Mouse (Mus musculus) gastrocnemius, adult 2 months (tissue): ENCODE data around the gene Dmbt1. TPM values are rescaled to one million over a fixed set of nuclear protein-coding genes. Genes with fewer than 3 reads are reported as not detected.
"Not testable (repeated sequence)": the region's sequence is repeated elsewhere in the genome, so short reads cannot be mapped to it uniquely, and the experiment has no call there.

Source experiments
- DNase-seq: peaks from one replicate; pipeline ENCODE4 v3.0.0; 2022
- H3K27ac ChIP-seq: fragments of 200-600 bp; 2 replicates; pipeline ENCODE4 v1.8.1; 2022; ENCODE audit warnings: mild to moderate bottlenecking
- H3K4me3 ChIP-seq: fragments of 200-600 bp; 2 replicates; pipeline ENCODE4 v1.8.1; 2022; ENCODE audit warnings: mild to moderate bottlenecking, moderate library complexity
- CTCF ChIP-seq: fragments of 200-600 bp; IDR thresholded peaks from 2 replicates; pipeline ENCODE4 v1.8.1; 2022; ENCODE audit warnings: antibody characterized with exemption, mild to moderate bottlenecking, moderate library complexity
- intact Hi-C: fragments of 180-260 bp; cut with DNase I; formaldehyde crosslinking; loops from one replicate; pipeline ENCODE4 v1.15.1; 2025
- total RNA-seq, 2 experiments: library from RNA; stranded (reverse); gene quantifications; 2 replicates each; pipeline ENCODE4 v1.2.3; 2021

Gene Dmbt1
- total RNA-seq, 2 experiments from 2014 or later: not detected

DNA sequence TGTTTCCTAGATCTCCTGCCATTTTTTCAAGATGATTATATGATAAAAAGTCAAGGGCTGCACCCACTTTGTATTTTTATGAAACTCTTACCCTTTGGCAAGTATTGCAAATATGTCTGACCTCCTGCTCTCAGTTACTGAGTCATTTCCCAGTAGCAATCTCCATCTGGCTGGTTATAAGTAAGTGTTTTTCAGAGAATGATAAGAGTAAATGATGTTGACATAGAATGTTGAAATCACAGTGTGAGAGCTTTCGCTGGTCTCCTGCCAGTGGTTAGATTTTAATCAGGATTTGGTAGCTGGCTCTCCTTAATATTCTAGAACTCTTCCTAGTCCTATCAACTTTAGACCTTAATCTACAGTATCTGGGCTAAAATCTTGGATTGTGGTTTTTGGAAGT, 20.0 kb upstream of the Dmbt1 start:
- Histone ChIP-seq H3K27ac (no peak overlapping the region), H3K4me3 (no peak overlapping the region)
- no peak for DNase-seq
- intact Hi-C loops: no loop called here
- TF ChIP-seq CTCF: no peak

DNA sequence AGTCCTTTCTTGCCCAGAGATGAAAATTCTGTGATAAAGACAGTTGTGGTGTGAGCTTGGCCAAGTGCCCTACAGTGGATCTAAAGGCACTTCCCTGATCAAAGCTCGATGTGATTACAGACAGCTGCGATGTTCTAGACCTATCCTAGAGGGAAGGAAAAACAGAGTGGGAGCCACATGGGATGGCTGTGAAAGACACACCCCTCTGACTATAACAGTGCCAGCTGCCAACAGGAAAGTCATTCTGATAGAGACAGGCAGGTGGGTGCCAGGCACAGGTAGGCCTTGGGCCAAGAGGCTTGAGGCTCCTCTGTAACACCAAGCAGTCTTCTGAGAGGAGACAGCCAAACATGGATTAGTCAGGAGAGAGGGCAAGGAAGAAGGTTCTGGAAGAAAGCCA, 12.7 kb upstream of the Dmbt1 start:
- no peak for DNase-seq
- TF ChIP-seq CTCF: no peak
- intact Hi-C loops: no loop called here
- H3K4me3 ChIP-seq: no peak overlapping the region
- no peak overlapping the region for H3K27ac ChIP-seq

DNA sequence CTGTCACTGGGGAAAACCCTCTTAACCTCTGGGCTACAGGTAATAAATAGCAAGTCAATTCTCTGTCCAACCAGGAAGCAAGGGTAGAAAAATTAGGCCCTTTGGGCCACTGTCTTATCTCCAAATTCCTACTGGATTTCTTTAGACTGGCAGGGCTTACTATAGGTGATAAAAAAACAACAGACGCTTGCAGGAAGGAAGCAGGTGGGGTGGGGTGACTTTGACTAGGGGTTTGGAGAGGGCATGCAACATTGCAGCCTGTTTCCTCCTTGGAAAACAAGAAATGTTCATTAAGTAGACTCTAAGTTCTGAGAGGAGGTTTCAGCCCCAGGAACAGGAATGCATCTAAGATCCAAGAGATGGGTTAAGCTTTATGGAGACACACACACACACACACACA, 7.0 kb upstream of the Dmbt1 start:
- intact Hi-C loops: no loop called here
- no peak for DNase-seq
- no peak for TF ChIP-seq CTCF
- no peak overlapping the region for H3K27ac ChIP-seq
- H3K4me3 ChIP-seq: no peak overlapping the region

DNA sequence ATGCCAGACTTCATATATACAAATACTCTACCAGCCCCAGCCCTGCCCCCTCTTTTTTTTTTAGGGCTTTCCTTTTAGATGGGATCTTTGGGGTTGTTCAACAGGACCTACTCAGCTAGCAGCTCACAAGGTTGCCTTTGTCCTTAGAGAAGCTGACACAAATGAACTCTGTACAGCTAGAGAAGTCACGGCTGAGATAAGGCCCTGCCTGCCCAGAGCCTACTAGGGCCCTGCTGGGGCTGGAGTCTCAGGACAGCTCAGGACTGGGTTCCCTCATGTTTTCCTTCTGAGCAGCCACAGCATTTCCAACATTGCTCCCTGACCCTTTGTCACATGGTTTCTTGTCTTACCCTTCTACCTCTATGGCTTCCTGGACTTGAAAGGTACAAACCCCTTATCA, 4.3 kb upstream of the Dmbt1 start:
- no peak for TF ChIP-seq CTCF
- no peak overlapping the region for H3K4me3 ChIP-seq
- intact Hi-C loops: no loop called here
- no peak overlapping the region for H3K27ac ChIP-seq
- no peak for DNase-seq

DNA sequence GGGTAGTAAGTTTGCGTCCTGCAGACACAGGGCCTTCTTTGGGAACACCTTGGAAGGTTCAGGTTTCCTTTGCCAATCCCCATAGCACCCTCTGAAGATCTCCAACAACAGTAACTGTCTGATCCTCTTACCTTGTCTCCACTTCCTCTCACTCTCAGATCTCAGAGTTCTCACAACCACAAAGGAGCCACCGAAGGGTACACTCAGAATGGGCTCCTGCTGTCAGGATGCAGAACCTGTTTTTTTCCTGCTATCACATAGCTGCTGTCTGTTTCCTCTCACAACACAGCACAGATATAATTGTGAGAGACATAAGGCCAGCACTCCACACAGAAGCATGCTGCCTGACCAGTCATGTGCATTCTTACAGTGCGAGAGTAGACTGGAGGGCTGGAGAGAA, 4.5 kb downstream of the Dmbt1 start:
- intact Hi-C loops: no loop called here
- no peak for DNase-seq
- no peak for TF ChIP-seq CTCF
- Histone ChIP-seq H3K4me3 (no peak overlapping the region), H3K27ac (no peak overlapping the region)

DNA sequence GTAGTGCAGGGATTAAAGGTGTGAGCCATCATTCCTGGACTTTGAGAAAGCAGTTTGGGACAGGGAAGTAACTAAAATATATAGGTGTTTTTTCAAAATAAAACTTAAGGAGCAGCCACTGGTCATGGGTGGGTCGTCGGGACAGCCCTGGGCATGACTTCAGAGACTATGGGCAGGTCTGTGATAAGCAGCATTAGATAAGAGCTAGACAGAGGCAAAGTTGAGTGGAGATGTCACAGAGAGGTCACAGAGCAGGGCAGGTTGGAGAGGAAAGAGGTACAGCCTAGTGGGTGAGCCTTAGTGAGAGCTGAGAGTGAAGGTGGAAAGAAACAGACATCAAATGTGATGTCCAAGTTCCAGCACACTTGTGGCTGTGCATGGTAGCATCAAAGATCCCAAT, 5.2 kb downstream of the Dmbt1 start:
- DNase-seq: no peak

DNA sequence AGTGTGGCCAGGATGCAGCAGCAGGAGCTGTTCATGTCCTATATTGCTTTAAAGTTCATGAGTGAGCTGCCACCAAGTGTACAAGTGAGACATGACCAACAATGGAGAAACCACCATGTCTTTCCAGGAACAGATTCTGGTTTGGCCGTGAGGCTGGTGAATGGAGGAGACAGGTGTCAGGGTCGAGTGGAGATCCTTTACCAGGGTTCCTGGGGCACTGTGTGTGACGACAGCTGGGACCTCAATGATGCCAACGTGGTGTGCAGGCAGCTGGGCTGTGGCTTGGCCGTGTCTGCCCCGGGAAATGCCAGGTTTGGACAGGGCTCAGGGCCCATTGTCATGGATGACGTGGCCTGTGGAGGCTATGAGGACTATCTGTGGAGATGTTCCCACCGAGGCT, 8.9 kb downstream of the Dmbt1 start:
- intact Hi-C loops: loop anchor here (5.0 to 10.0 kb wide), 3 partner anchors 123 to 266 kb away; partner anchors contain the start of gene Btbd16
- not testable (repeated sequence) for DNase-seq, H3K4me3 ChIP-seq, H3K27ac ChIP-seq

More for the DNA sequence above, 5.2 kb downstream of the Dmbt1 start:
- no peak for TF ChIP-seq CTCF
- intact Hi-C loops: no loop called here
- H3K4me3 ChIP-seq: no peak overlapping the region
- H3K27ac ChIP-seq: no peak overlapping the region

DNA sequence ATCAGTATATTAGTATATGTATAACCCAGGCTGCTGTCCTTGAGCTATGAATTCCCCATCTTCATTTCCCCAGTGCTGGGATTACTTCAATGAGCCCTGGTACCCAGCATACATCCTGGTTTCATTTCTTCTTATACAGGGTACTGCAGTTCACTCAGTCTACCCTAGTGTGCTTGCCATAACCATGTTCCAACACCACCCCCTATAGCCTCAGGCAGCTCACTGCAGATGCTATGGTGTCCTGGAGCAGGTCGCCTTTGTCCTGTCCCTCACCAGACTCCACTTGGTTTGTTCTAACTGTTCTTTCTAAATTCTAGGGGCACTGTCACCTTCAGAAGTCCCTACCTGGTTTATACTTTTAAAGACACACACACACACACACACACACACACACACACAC, 10.8 kb downstream of the Dmbt1 start:
- intact Hi-C loops: loop anchor here (5.0 to 10.0 kb wide), 3 partner anchors 125 to 268 kb away; partner anchors contain the start of gene Btbd16
- TF ChIP-seq CTCF: peak; percentile 58
- DNase-seq: no peak

DNA sequence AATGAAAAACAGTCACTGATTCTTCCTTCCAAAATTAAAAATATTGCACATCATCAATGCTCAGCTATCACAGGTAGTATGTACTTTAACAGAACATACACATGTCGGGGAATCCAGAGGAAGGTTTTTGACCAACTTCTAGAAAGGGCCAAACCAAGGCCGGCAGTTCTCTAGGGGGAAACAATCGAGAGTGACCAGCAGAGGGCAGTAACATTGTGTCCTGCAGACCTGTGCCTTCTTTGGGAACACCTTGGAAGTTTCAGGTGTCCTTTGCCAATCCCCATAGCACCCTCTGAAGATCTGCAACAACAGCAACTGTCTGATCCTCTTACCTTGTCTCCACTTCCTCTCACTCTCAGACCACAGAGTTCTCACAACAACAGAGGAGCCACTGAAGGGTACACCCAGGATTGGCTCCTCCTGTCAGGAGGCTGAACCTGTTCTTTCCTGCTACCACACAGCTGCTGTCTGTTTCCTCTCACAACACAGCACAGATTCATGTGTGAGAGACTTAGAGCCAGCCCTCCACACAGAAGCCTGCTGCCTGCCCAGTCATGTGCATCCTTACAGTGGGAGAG, 13.5 kb downstream of the Dmbt1 start:
- intact Hi-C loops: loop anchor here (10.0 kb wide), 2 partner anchors 221 to 271 kb away; partner anchors contain the start of gene Btbd16
- TF ChIP-seq CTCF: peak; percentile 42
- DNase-seq, H3K27ac ChIP-seq, H3K4me3 ChIP-seq: not testable (repeated sequence)

More for the DNA sequence above, 10.8 kb downstream of the Dmbt1 start:
- no peak overlapping the region for H3K4me3 ChIP-seq
- no peak overlapping the region for H3K27ac ChIP-seq

DNA sequence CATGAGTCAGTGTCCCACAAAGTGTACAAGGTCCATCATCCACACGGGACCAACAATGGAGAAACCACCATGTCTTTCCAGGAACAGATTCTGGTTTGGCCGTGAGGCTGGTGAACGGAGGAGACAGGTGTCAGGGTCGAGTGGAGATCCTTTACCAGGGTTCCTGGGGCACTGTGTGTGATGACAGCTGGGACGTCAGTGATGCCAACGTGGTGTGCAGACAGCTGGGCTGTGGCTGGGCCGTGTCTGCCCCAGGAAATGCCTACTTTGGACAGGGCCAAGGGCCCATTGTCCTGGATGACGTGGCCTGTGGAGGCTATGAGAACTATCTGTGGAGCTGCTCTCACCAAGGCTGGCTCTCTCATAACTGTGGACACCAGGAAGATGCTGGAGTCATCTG, 18.0 kb downstream of the Dmbt1 start:
- not testable (repeated sequence) for DNase-seq, H3K27ac ChIP-seq, H3K4me3 ChIP-seq
- intact Hi-C loops: loop anchor here (10.0 kb wide), 2 partner anchors 225 to 275 kb away; partner anchors contain the start of gene Btbd16

DNA sequence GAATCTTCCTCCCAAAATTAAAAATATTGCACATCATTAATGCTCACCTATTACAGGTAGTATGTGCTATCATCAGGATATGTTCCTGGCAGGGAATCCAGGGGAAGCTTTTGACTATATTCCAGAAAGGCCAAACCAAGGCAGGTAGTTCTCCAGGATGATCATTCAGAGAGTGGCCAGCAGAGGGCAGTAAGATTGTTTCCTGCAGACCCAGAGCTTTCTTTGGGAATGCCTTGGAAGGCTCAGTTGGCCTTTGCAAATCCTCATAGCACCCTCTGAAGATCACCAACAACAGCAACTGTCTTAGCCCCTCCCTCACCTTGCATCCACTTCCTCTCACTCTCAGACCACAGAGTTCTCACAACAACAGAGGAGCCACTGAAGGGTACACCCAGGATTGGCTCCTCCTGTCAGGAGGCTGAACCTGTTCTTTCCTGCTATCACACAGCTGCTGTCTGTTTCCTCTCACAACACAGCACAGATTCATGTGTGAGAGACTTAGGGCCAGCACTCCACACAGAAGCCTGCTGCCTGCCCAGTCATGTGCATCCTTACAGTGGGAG, 23.0 kb downstream of the Dmbt1 start:
- peak; percentile 33; the same call in 1 of the 2 replicates for TF ChIP-seq CTCF
- no peak overlapping the region for H3K4me3 ChIP-seq
- DNase-seq: no peak
- no peak overlapping the region for H3K27ac ChIP-seq
- intact Hi-C loops: no loop called here

DNA sequence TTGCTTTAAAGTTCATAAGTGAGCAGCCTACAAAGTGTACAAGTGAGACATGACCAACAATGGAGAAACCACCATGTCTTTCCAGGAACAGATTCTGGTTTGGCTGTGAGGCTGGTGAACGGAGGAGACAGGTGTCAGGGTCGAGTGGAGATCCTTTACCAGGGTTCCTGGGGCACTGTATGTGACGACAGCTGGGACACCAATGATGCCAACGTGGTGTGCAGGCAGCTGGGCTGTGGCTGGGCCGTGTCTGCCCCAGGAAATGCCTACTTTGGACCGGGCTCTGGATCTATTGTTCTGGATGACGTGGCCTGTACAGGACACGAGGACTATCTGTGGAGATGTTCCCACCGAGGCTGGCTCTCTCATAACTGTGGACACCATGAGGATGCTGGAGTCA, 26.1 kb downstream of the Dmbt1 start:
- H3K4me3 ChIP-seq, H3K27ac ChIP-seq, intact Hi-C loops, DNase-seq: not testable (repeated sequence)

DNA sequence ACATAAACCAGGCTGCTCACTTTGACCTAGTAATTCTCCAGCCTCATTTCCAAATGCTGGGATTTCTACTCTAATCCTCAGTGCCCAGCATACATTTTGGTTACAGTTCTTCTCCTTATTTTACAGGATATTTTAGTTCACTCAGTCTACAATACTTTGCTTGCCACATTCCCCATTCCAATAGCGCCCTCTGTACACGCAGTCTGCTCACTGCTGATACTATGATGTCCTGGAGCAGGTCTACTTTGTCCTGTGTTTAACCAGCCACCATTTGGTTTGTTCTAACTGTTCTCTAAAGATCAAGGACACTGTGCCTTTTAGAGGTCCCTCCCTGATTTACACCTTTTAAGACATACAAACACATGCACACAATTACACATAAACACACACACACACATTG, 28.0 kb downstream of the Dmbt1 start:
- DNase-seq, H3K4me3 ChIP-seq, H3K27ac ChIP-seq, intact Hi-C loops: not testable (repeated sequence)
- TF ChIP-seq CTCF: peak; percentile 44

DNA sequence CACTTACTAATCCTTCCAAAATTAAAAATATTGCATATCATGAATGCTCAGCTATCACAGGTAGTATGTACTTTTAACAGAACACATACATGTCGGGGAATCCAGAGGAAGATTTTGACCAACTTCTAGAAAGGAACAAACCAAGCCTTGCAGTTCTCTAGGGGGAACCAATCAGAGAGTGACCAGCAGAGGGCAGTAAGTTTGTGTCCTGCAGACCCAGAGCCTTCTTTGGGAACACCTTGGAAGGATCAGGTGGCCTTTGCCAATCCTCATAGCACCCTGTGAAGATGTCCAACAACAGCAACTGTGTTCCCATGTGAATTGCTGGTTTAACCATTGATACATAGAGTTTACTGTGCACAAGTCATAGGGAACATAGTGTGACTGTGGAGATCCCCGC, 30.7 kb downstream of the Dmbt1 start:
- no peak overlapping the region for H3K27ac ChIP-seq
- intact Hi-C loops: no loop called here
- H3K4me3 ChIP-seq: no peak overlapping the region
- TF ChIP-seq CTCF: peak; percentile 31; the same call in 1 of the 2 replicates
- DNase-seq: no peak
